Mouse (Mus musculus) 416B (cell line): ENCODE data around the gene Uaca.
"Not testable (repeated sequence)": the region's sequence is repeated elsewhere in the genome, so short reads cannot be mapped to it uniquely, and the experiment has no call there.

Experiments
- DNase-seq: peaks from one replicate; pipeline ENCODE4 v3.0.0; 2011; ENCODE audit warnings: low read depth

Gene Uaca

GRCm38 (mm10) chr9:60794841-60795351 is 554 bp downstream of the Uaca start:
- no peak for DNase-seq

- no peak for DNase-seq
Measured at GRCm38 (mm10) chr9:60796076-60796475, 1.7 kb downstream of the Uaca start.

- DNase-seq = no peak
Measured at GRCm38 (mm10) chr9:60797126-60797525, 2.8 kb downstream of the Uaca start.

- no peak for DNase-seq
Measured at GRCm38 (mm10) chr9:60799061-60799460, 4.7 kb downstream of the Uaca start.

- DNase-seq = no peak
Measured at GRCm38 (mm10) chr9:60800663-60801382, 6.5 kb downstream of the Uaca start.

- no peak for DNase-seq
Measured at GRCm38 (mm10) chr9:60801746-60802145, 7.4 kb downstream of the Uaca start.

GRCm38 (mm10) chr9:60802341-60802740 is 8.0 kb downstream of the Uaca start:
- no peak for DNase-seq

GRCm38 (mm10) chr9:60806021-60806420 is 11.7 kb downstream of the Uaca start:
- DNase-seq = no peak

- no peak for DNase-seq
Measured at GRCm38 (mm10) chr9:60807996-60808395, 13.7 kb downstream of the Uaca start.

GRCm38 (mm10) chr9:60813139-60813880 is 19.0 kb downstream of the Uaca start:
- DNase-seq = peak; percentile 32

- no peak for DNase-seq
Measured at GRCm38 (mm10) chr9:60815502-60815901, 21.2 kb downstream of the Uaca start.

GRCm38 (mm10) chr9:60817585-60817984 is 23.2 kb downstream of the Uaca start:
- DNase-seq = no peak

GRCm38 (mm10) chr9:60818582-60818981 is 24.2 kb downstream of the Uaca start:
- not testable (repeated sequence) for DNase-seq

- DNase-seq = peak; percentile 64
Measured at GRCm38 (mm10) chr9:60819340-60819739, 25.0 kb downstream of the Uaca start.

- DNase-seq = no peak
Measured at GRCm38 (mm10) chr9:60821501-60821900, 27.2 kb downstream of the Uaca start.

GRCm38 (mm10) chr9:60822681-60823080 is 28.3 kb downstream of the Uaca start:
- no peak for DNase-seq

GRCm38 (mm10) chr9:60825506-60825905 is 31.2 kb downstream of the Uaca start:
- no peak for DNase-seq

GRCm38 (mm10) chr9:60826759-60827158 is 32.4 kb downstream of the Uaca start:
- DNase-seq = no peak

GRCm38 (mm10) chr9:60828196-60828595 is 33.9 kb downstream of the Uaca start:
- DNase-seq = no peak

- no peak for DNase-seq
Measured at GRCm38 (mm10) chr9:60829610-60830009, 35.3 kb downstream of the Uaca start.

GRCm38 (mm10) chr9:60830079-60830478 is 35.7 kb downstream of the Uaca start:
- DNase-seq = no peak

GRCm38 (mm10) chr9:60832233-60832632 is 37.9 kb downstream of the Uaca start:
- no peak for DNase-seq

GRCm38 (mm10) chr9:60836151-60836550 is 41.8 kb downstream of the Uaca start:
- no peak for DNase-seq
